Mouse (Mus musculus) MEL (cell line): ENCODE measurements around the gene Ambra1. TPM values are rescaled to one million over a fixed set of nuclear protein-coding genes. Genes with fewer than 3 reads are reported as not detected.
A peak's percentile ranks its signal among the peaks of the same experiment; 100 is the strongest.

ENCODE experiments used
- DNase-seq: peaks from one replicate; pipeline ENCODE4 v3.0.0; 2011; ENCODE audit warnings: low read depth, low spot score
- H3K27ac ChIP-seq: 2 replicates; pipeline ENCODE4 v1.5.1; 2012; ENCODE audit warnings: low read depth, mild to moderate bottlenecking, control low read depth, low read length, moderate library complexity; ENCODE audit not compliant: control insufficient read depth
- H3K27me3 ChIP-seq, 2 experiments: fragments of 150-350 bp in 1 of 2; sonication (generic) in 1 of 2; 2 replicates each; pipeline ENCODE4 v1.6.1; 2012; ENCODE audit warnings: low read length in 2 of 2, mild to moderate bottlenecking in 2 of 2, improper control_type of control experiment in 1 of 2, moderate library complexity in 1 of 2; ENCODE audit not compliant: insufficient read depth in 2 of 2, control insufficient read depth in 1 of 2
- H3K36me3 ChIP-seq, 2 experiments: 2 replicates each; pipeline ENCODE4 v1.6.1; 2012 to 2014; ENCODE audit warnings: low read length in 2 of 2, improper control_type of control experiment in 1 of 2, inconsistent platforms in 1 of 2, mild to moderate bottlenecking in 1 of 2; ENCODE audit not compliant: insufficient read depth in 2 of 2, control insufficient read depth in 1 of 2
- H3K4me1 ChIP-seq, 2 experiments: fragments of 150-350 bp in 1 of 2; sonication (generic) in 1 of 2; 2 replicates each; pipeline ENCODE4 v1.6.1; 2012; ENCODE audit warnings: low read length in 2 of 2, improper control_type of control experiment in 1 of 2, mild to moderate bottlenecking in 1 of 2; ENCODE audit not compliant: insufficient read depth in 2 of 2, control insufficient read depth in 1 of 2
- H3K4me3 ChIP-seq, 2 experiments: fragments of 150-350 bp in 1 of 2; sonication (generic) in 1 of 2; 2 replicates each; pipeline ENCODE4 v1.5.1; 2012; ENCODE audit warnings: low read depth in 2 of 2, low read length in 2 of 2, mild to moderate bottlenecking in 2 of 2, moderate library complexity in 2 of 2, control low read depth in 1 of 2, improper control_type of control experiment in 1 of 2; ENCODE audit not compliant: control insufficient read depth in 1 of 2, insufficient read depth in 1 of 2
- H3K79me2 ChIP-seq: 2 replicates; pipeline ENCODE4 v1.6.1; 2012; ENCODE audit warnings: mild to moderate bottlenecking, low read length, moderate library complexity; ENCODE audit not compliant: control insufficient read depth, poor library complexity, insufficient read depth
- H3K9ac ChIP-seq: 2 replicates; pipeline ENCODE4 v1.6.1; 2012; ENCODE audit warnings: low read depth, mild to moderate bottlenecking, control low read depth, low read length, moderate library complexity; ENCODE audit not compliant: control insufficient read depth, poor library complexity, severe bottlenecking
- H3K9me3 ChIP-seq: fragments of 150-350 bp; sonication (generic); replicated peaks from 2 replicates; pipeline ENCODE4 v1.6.1; 2012; ENCODE audit warnings: mild to moderate bottlenecking, low read length, improper control_type of control experiment, moderate library complexity; ENCODE audit not compliant: insufficient read depth
- BHLHE40 ChIP-seq: IDR thresholded peaks from 2 replicates; pipeline ENCODE4 v1.6.1; 2012; ENCODE audit warnings: low read depth, mild to moderate bottlenecking, inconsistent platforms, low read length, improper control_type of control experiment, borderline replicate concordance
- CHD2 ChIP-seq: IDR thresholded peaks from 2 replicates; pipeline ENCODE4 v1.6.1; 2011; ENCODE audit warnings: low read length, improper control_type of control experiment
- CTCF ChIP-seq, 3 experiments: IDR thresholded peaks in 2 of 3; conservative IDR thresholded peaks in 1 of 3; 2 replicates each; pipeline ENCODE4 v1.5.1; 2011 to 2012; ENCODE audit warnings: low read length in 3 of 3, low read depth in 2 of 3, mild to moderate bottlenecking in 2 of 3, improper control_type of control experiment in 1 of 3, inconsistent platforms in 1 of 3, mixed read lengths in 1 of 3, moderate library complexity in 1 of 3; ENCODE audit not compliant: control insufficient read depth in 1 of 3, insufficient read depth in 1 of 3, poor library complexity in 1 of 3, severe bottlenecking in 1 of 3
- MXI1 ChIP-seq: IDR thresholded peaks from 2 replicates; pipeline ENCODE4 v1.6.1; 2011; ENCODE audit warnings: mild to moderate bottlenecking, low read depth, low read length, improper control_type of control experiment
- NELFE ChIP-seq: IDR thresholded peaks from 2 replicates; pipeline ENCODE4 v1.6.1; 2011; ENCODE audit warnings: low read depth, low read length, improper control_type of control experiment
- POLR2AphosphoS2 ChIP-seq: IDR thresholded peaks from 2 replicates; pipeline ENCODE4 v1.6.1; 2011; ENCODE audit warnings: low read length, improper control_type of control experiment
- RAD21 ChIP-seq: IDR thresholded peaks from 2 replicates; pipeline ENCODE4 v1.6.1; 2011; ENCODE audit warnings: mild to moderate bottlenecking, low read depth, low read length, improper control_type of control experiment
- RCOR1 ChIP-seq: IDR thresholded peaks from 2 replicates; pipeline ENCODE4 v1.6.1; 2012; ENCODE audit warnings: low read depth, mild to moderate bottlenecking, inconsistent platforms, low read length, improper control_type of control experiment
- SMC3 ChIP-seq: IDR thresholded peaks from 2 replicates; pipeline ENCODE4 v1.6.1; 2011; ENCODE audit warnings: low read depth, low read length, improper control_type of control experiment
- TBP ChIP-seq: IDR thresholded peaks from 2 replicates; pipeline ENCODE4 v1.8.0; 2011; ENCODE audit warnings: low read depth, low read length, improper control_type of control experiment
- TCF12 ChIP-seq: IDR thresholded peaks from 2 replicates; pipeline ENCODE4 v1.6.1; 2014; ENCODE audit warnings: low read depth, mild to moderate bottlenecking, inconsistent platforms, low read length, improper control_type of control experiment, moderate library complexity
- USF1 ChIP-seq: IDR thresholded peaks from 2 replicates; pipeline ENCODE4 v1.6.1; 2014; ENCODE audit warnings: low read depth, mild to moderate bottlenecking, inconsistent platforms, low read length, improper control_type of control experiment, moderate library complexity
- ZNF384 ChIP-seq: IDR thresholded peaks from 2 replicates; pipeline ENCODE4 v1.6.1; 2012; ENCODE audit warnings: low read depth, mild to moderate bottlenecking, inconsistent platforms, low read length, improper control_type of control experiment
- polyA plus RNA-seq, 2 experiments: library from polyadenylated mRNA; stranded (reverse) in 1 of 2; unstranded in 1 of 2; fragments of >175 nt in 1 of 2; fragments of >200 nt in 1 of 2; gene quantifications; 2 replicates each; pipeline versions ENCODE4 v1.2.1 to v1.2.4; 2012; ENCODE audit warnings: low replicate concordance in 2 of 2, low read depth in 1 of 2; ENCODE audit not compliant: insufficient read length in 2 of 2, insufficient read depth in 1 of 2, missing spikeins in 1 of 2
- total RNA-seq: library from RNA; depleted of rRNA; stranded (reverse); fragments of 300-350 nt; gene quantifications from 2 replicates; pipeline ENCODE4 v1.2.3, GENCODE M21; 2012

Ambra1 gene
- total and polyA plus RNA-seq, 3 experiments: 14.6 to 24.7 TPM; not detected in 1

GRCm38 (mm10) chr2:91682850-91683249, 47.1 kb upstream of the Ambra1 start:
- H3K4me1 ChIP-seq: no peaks in the 10 kb centered on the region
- no peaks in the 10 kb centered on the region for H3K9me3 ChIP-seq
- H3K4me3 ChIP-seq: no peak overlapping the region
- DNase-seq: peak; percentile 76
- no peaks in the 10 kb centered on the region for H3K79me2 ChIP-seq
- TF ChIP-seq POLR2AphosphoS2 (no peak), MXI1 (no peak), RAD21 (peak; percentile 39), TBP (no peak), RCOR1 (no peak), USF1 (no peak), NELFE (no peak), ZNF384 (no peak), CTCF (IDR thresholded peaks at IDR 0.05 in 2 of 3, conservative IDR thresholded peaks at IDR 0.05 in 1 of 3; ENCODE audit: control insufficient read depth in 1 of 3, insufficient read depth in 1 of 3, low read depth in 2 of 3, low read length in 3 of 3, poor library complexity in 1 of 3, severe bottlenecking in 1 of 3) (peak; percentile 36 to 55 (median 40); a peak in 5 of 6 replicates), SMC3 (peak; percentile 25; the same call in 1 of the 2 replicates)
- TF ChIP-seq, all 39 proteins: peak for 3
- H3K27me3 ChIP-seq: no peaks in the 10 kb centered on the region
- no peak overlapping the region for H3K9ac ChIP-seq
- no peaks in the 10 kb centered on the region; a peak in 1 of 4 replicates for H3K36me3 ChIP-seq
- H3K27ac ChIP-seq: no peak overlapping the region

- H3K27ac ChIP-seq: no peak overlapping the region
- H3K36me3 ChIP-seq: no peaks in the 10 kb centered on the region; a peak in 1 of 4 replicates
- H3K9ac ChIP-seq: no peak overlapping the region
- no peaks in the 10 kb centered on the region for H3K27me3 ChIP-seq
- H3K79me2 ChIP-seq: no peaks in the 10 kb centered on the region
- no peaks in the 10 kb centered on the region for H3K4me1 ChIP-seq
- no peaks in the 10 kb centered on the region for H3K9me3 ChIP-seq
- no peak for DNase-seq
- TF ChIP-seq TCF12: no peak
- no peak for TF ChIP-seq POLR2AphosphoS2
- TF ChIP-seq BHLHE40: no peak
- no peak overlapping the region for H3K4me3 ChIP-seq
These were observed 46.0 kb upstream of the Ambra1 start for GRCm38 (mm10) chr2:91683919-91684318.

GRCm38 (mm10) chr2:91689452-91689851, 40.5 kb upstream of the Ambra1 start:
- Histone ChIP-seq H3K27me3 (no peaks in the 10 kb centered on the region), H3K9me3 (no peaks in the 10 kb centered on the region), H3K4me1 (no peaks in the 10 kb centered on the region), H3K36me3 (no peaks in the 10 kb centered on the region; a peak in 1 of 4 replicates), H3K4me3 (no peak overlapping the region), H3K9ac (no peak overlapping the region), H3K79me2 (no peaks in the 10 kb centered on the region), H3K27ac (no peak overlapping the region)
- no peak for DNase-seq
- TF ChIP-seq CHD2: no peak
